Mouse (Mus musculus): Measurements from ENCODE around the gene Gm9513. TPM values are rescaled to one million over a fixed set of nuclear protein-coding genes. Genes with fewer than 3 reads are reported as not detected.

The Gm9513 gene
- total RNA-seq (2014; rRNA removed) = not detected in 2 replicates
- not detected in 2 replicates for polyA plus RNA-seq (2015; fragmentation: Nextera tagmentation; extraction: Ambion mirVana)

DNA sequence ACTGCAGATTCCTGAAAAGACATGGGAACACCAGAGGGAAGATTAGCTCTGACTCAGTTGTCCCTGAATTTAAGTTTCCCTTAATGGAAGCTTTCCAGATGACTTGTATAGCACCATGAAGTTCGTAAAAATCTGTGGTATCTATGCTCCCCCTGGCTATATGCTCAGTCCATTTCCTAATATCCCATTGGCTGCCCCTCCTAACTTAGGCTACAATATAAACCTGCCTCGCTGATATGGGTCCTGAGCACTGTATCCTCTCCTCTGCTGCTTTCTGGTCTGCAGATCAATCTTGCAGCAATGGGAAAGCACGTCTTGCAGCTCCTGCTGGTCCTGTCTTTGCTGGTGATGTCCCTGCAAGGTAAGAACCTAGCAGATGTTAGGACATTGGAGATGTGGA, at the start of gene Gm9513:
Gm9513 (plus strand) TSS at position 301 of the 400 bp plus-strand sequence.
- Histone ChIP-seq H3K4me3 (ENCODE audit: low read length) (no peak within 1 kb of the TSS), H3K36me3 (ENCODE audit: insufficient read depth, low read length) (no peaks in the 10 kb centered on the region), H3K9ac (replicated peaks; ENCODE audit: low read length) (no peak within 1 kb of the TSS), H3K4me2 (ENCODE audit: low read depth, low read length) (no peak within 1 kb of the TSS), H3K27ac (no peak within 1 kb of the TSS), H3K27me3 (ENCODE audit: insufficient read depth, low read length) (no peaks in the 10 kb centered on the region), H3K4me1 (ENCODE audit: insufficient read depth, low read length) (no peaks in the 10 kb centered on the region), H3K9me3 (ENCODE audit: low read length) (peaks cover 2% of the 10 kb centered on the region; the same call in 1 of the 2 replicates)
- WGBS = 58% methylated on average over 3 of the region's 3 CpGs
- no peak for DNase-seq (ENCODE audit: low spot score)
- no peak for ATAC-seq
- TF ChIP-seq CTCF (IDR thresholded peaks at IDR 0.05; ENCODE audit: low read depth) = no peak

DNA sequence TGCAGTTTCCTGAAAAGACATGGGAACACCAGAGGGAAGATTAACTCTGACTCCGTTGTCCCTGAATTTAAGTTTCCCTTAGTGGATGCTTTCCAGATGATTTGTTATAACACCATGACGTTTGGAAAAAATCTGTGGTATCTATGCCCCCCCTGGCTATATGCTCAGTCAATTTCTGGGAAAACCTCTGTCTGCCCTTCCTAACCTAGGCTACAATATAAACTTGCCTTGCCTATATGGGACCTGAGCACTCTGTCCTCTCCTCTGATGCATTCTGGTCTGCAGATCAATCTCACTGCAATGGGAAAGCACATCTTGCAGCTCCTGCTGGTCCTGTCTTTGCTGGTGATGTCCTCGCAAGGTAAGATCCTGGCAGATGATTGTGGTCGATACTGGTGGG, 43.9 kb upstream of the Gm9513 start, which contains the start of gene Gm7257:
Gm7257 (plus strand) TSS at position 301 of the 400 bp plus-strand sequence.
- Histone ChIP-seq H3K4me2 (ENCODE audit: low read depth, low read length) (no peak within 1 kb of the TSS), H3K4me3 (ENCODE audit: low read length) (no peak within 1 kb of the TSS), H3K9ac (replicated peaks; ENCODE audit: low read length) (no peak within 1 kb of the TSS), H3K27me3 (ENCODE audit: insufficient read depth, low read length) (no peaks in the 10 kb centered on the region), H3K27ac (no peak within 1 kb of the TSS), H3K9me3 (ENCODE audit: low read length) (no peaks in the 10 kb centered on the region), H3K4me1 (ENCODE audit: insufficient read depth, low read length) (no peaks in the 10 kb centered on the region), H3K36me3 (ENCODE audit: insufficient read depth, low read length) (no peaks in the 10 kb centered on the region)
- DNase-seq (ENCODE audit: low spot score) (no peak), ATAC-seq (no peak)
- 84% methylated on average over 4 of the region's 4 CpGs for WGBS
- no peak for TF ChIP-seq CTCF (IDR thresholded peaks at IDR 0.05; ENCODE audit: low read depth)

DNA sequence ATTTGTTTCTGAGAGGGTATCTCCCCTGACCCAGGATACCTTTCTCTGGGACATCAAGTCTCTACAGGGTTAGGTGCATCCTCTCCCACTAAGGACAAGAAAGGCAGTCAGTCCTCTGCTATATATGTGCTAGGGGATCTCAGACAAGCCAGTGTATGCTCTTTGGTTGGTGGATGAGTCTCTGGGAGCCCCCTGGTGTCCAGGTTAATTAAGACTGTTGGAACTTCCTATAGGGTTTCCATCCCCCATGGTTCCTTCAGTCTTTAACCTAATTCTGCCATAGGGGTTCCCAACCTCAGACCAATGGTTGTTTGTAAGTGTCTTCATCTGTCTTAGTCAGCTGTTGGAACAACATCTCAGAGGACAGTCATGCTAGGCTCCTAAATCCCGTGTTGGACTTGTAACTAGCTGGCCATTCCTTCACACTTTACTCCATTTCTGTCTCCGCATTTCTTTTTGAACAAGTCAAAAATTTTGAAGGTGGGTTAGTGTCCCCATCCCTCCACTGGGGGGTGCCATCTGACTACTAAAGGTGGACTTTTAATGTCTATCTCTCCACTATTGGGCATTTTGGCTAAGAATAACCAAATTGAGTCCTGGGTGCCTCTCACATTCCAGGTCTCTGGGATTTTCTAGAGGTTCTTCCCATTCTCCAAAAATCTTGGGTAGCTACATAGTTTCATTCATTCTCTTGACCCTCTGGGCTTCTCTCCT, 40.2 kb upstream of the Gm9513 start:
- 40% methylated on average over 2 of the region's 2 CpGs for WGBS

DNA sequence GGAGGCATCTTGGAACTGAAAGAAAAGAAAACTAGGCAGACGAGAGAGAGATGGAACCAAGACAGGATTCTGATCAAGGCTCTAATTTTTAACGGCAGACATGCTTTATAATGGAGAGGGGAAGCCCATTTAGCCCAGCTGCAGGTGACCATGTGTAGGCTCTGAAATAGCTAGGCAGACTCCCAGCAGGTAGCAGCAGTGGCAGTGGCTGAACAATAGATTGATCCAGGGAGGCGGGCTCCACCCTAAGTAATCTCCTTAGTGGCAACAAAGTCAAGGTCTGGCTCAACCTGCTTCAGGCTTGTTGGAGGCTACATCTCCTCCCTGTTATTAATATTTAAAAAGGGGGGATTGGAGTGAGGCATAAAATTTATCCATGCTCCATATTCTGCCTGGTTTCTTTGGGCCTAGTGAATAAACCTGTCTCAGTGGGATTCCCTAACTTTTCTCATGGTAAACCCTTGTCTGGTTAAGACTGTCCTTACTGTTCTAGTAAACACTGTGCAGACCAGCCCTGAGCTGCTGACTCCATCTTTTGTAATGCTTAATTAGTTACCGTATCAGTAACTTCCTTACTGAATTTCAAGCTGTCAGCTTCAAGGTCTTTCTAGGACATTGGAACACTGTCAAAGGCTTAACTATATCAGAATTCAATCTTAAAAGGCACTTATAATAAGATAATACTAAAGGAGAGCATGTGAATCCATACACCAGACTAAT, 19.2 kb downstream of the Gm9513 start:
- ATAC-seq (no peak), DNase-seq (ENCODE audit: low spot score) (no peak)
- Histone ChIP-seq H3K4me2 (ENCODE audit: low read depth, low read length) (no peak overlapping the region), H3K9ac (replicated peaks; ENCODE audit: low read length) (no peak overlapping the region), H3K36me3 (ENCODE audit: insufficient read depth, low read length) (no peaks in the 10 kb centered on the region), H3K27ac (no peak overlapping the region), H3K9me3 (ENCODE audit: low read length) (peaks cover 5% of the 10 kb centered on the region; the same call in 1 of the 2 replicates), H3K27me3 (ENCODE audit: insufficient read depth, low read length) (no peaks in the 10 kb centered on the region), H3K4me1 (ENCODE audit: insufficient read depth, low read length) (no peaks in the 10 kb centered on the region), H3K4me3 (ENCODE audit: low read length) (no peak overlapping the region)
- WGBS = 82% methylated on average over 4 of the region's 4 CpGs
- no peak for TF ChIP-seq CTCF (IDR thresholded peaks at IDR 0.05; ENCODE audit: low read depth)

More for the DNA sequence above, 40.2 kb upstream of the Gm9513 start:
- Histone ChIP-seq H3K4me2 (ENCODE audit: low read depth, low read length) (no peak overlapping the region), H3K36me3 (ENCODE audit: insufficient read depth, low read length) (no peaks in the 10 kb centered on the region), H3K4me1 (ENCODE audit: insufficient read depth, low read length) (no peaks in the 10 kb centered on the region), H3K4me3 (ENCODE audit: low read length) (no peak overlapping the region), H3K9me3 (ENCODE audit: low read length) (no peaks in the 10 kb centered on the region), H3K27me3 (ENCODE audit: insufficient read depth, low read length) (no peaks in the 10 kb centered on the region), H3K9ac (replicated peaks; ENCODE audit: low read length) (no peak overlapping the region), H3K27ac (no peak overlapping the region)
- ATAC-seq (no peak), DNase-seq (ENCODE audit: low spot score) (no peak)
- no peak for TF ChIP-seq CTCF (IDR thresholded peaks at IDR 0.05; ENCODE audit: low read depth)

DNA sequence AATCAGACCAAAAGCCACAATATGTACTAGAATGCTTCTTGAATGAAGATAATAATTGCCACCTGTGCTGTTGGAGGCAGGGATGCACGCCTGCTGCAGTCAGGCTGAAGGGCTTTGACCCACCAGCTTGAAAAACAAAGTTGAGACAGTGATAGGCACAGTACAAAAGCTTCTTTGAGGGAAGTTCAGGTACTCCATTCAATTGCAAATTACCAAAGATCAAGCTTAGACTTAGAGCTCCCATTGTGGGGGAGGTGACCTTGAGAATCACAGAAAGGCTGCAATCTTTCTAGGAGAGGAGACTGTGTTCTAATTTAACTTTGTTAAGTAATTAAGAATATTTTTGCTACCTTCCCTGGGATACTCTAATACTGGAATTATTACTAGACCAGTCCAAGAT, 20.4 kb downstream of the Gm9513 start:
- no peak overlapping the region for H3K9ac ChIP-seq (replicated peaks; ENCODE audit: low read length)
- ATAC-seq (no peak), DNase-seq (ENCODE audit: low spot score) (no peak)
- H3K27ac ChIP-seq = no peak overlapping the region
- H3K27me3 ChIP-seq (ENCODE audit: insufficient read depth, low read length) = no peaks in the 10 kb centered on the region
- 71% methylated on average over 1 of the region's 1 CpGs for WGBS
- no peak overlapping the region for H3K4me3 ChIP-seq (ENCODE audit: low read length)
- TF ChIP-seq CTCF (IDR thresholded peaks at IDR 0.05; ENCODE audit: low read depth) = no peak
- peaks cover 5% of the 10 kb centered on the region; the same call in 1 of the 2 replicates for H3K9me3 ChIP-seq (ENCODE audit: low read length)
- H3K4me2 ChIP-seq (ENCODE audit: low read depth, low read length) = no peak overlapping the region
- H3K36me3 ChIP-seq (ENCODE audit: insufficient read depth, low read length) = no peaks in the 10 kb centered on the region
- no peaks in the 10 kb centered on the region for H3K4me1 ChIP-seq (ENCODE audit: insufficient read depth, low read length)

DNA sequence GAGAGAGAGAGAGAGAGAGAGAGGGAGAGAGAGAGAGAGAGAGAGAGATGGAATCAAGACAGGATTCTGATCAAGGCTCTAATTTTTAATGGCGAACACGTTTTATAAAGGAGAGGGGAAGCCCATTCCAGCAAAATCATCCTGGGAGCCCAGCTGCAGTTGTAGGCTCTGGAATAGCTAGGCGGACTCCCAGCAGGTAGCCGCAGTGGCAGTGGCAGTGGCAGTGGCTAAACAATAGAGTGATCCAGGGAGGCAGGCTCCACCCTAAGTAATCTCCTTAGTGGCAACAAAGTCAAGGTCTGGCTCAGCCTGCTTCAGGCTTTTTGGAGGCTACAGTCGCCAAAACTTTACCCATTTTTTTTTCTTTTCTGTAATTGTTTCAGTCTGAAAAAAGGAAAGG, 28.8 kb downstream of the Gm9513 start:
- no peak for ATAC-seq
- no peaks in the 10 kb centered on the region for H3K27me3 ChIP-seq (ENCODE audit: insufficient read depth, low read length)
- H3K9ac ChIP-seq (replicated peaks; ENCODE audit: low read length) = no peak overlapping the region
- H3K4me2 ChIP-seq (ENCODE audit: low read depth, low read length) = no peak overlapping the region
- no peaks in the 10 kb centered on the region for H3K4me1 ChIP-seq (ENCODE audit: insufficient read depth, low read length)
- H3K36me3 ChIP-seq (ENCODE audit: insufficient read depth, low read length) = no peaks in the 10 kb centered on the region
- H3K9me3 ChIP-seq (ENCODE audit: low read length) = peaks cover 3% of the 10 kb centered on the region; the same call in 1 of the 2 replicates
- no peak overlapping the region for H3K27ac ChIP-seq
- no peak for TF ChIP-seq CTCF (IDR thresholded peaks at IDR 0.05; ENCODE audit: low read depth)
- DNase-seq (ENCODE audit: low spot score) = no peak
- WGBS = 85% methylated on average over 5 of the region's 5 CpGs
- H3K4me3 ChIP-seq (ENCODE audit: low read length) = no peak overlapping the region

Other genes with a start within 250 kb of the Gm9513 start
- gene Gm7257, start 43.8 kb upstream of the Gm9513 start, total RNA-seq (2014; rRNA removed) = not detected in 2 replicates
- not detected in 2 replicates for gene Gm7257, start 43.8 kb upstream of the Gm9513 start, polyA plus RNA-seq (2015; fragmentation: Nextera tagmentation; extraction: Ambion mirVana)
- gene Gm5615, start 66.3 kb downstream of the Gm9513 start, total RNA-seq (2014; rRNA removed) = not detected in 2 replicates
- gene Gm5615, start 66.3 kb downstream of the Gm9513 start, polyA plus RNA-seq (2015; fragmentation: Nextera tagmentation; extraction: Ambion mirVana) = not detected in 2 replicates
- not detected in 2 replicates for gene Gm17689, start 107.0 kb downstream of the Gm9513 start, total RNA-seq (2014; rRNA removed)
- not detected in 2 replicates for gene Gm17689, start 107.0 kb downstream of the Gm9513 start, polyA plus RNA-seq (2015; fragmentation: Nextera tagmentation; extraction: Ambion mirVana)
- gene A630095E13Rik, start 167.7 kb downstream of the Gm9513 start, total RNA-seq (2014; rRNA removed) = not detected in 2 replicates
- not detected in 2 replicates for gene A630095E13Rik, start 167.7 kb downstream of the Gm9513 start, polyA plus RNA-seq (2015; fragmentation: Nextera tagmentation; extraction: Ambion mirVana)
- gene Acrv1, start 217.6 kb downstream of the Gm9513 start, total RNA-seq (2014; rRNA removed) = not detected in 2 replicates
- not detected in 2 replicates for gene Acrv1, start 217.6 kb downstream of the Gm9513 start, polyA plus RNA-seq (2015; fragmentation: Nextera tagmentation; extraction: Ambion mirVana)